Mouse (Mus musculus) neural tube, embryonic 13.5 days (tissue): Measurements from ENCODE around the gene Nrros. TPM values are rescaled to one million over a fixed set of nuclear protein-coding genes. Genes with fewer than 3 reads are reported as not detected.

Source experiments
- ATAC-seq: fragments of 200-750 bp; cut with Nextera tagmentation; 2 replicates; pipeline ENCODE4 v1.8.0; 2017; ENCODE audit warnings: low read depth, mild to moderate bottlenecking, moderate TSS enrichment, moderate library complexity
- H3K27ac ChIP-seq: fragments of 300-500 bp; sonication (generic); replicated peaks from 2 replicates; pipeline ENCODE4 v1.5.1; 2015; ENCODE audit warnings: moderate library complexity, mild to moderate bottlenecking, inconsistent platforms
- H3K27me3 ChIP-seq: fragments of 300-500 bp; sonication (generic); 2 replicates; pipeline ENCODE4 v1.6.1; 2015; ENCODE audit warnings: mild to moderate bottlenecking, inconsistent platforms
- H3K36me3 ChIP-seq: fragments of 300-500 bp; sonication (generic); 2 replicates; pipeline ENCODE4 v1.6.1; 2015; ENCODE audit warnings: mild to moderate bottlenecking, inconsistent platforms
- H3K4me1 ChIP-seq: fragments of 300-500 bp; sonication (generic); replicated peaks from 2 replicates; pipeline ENCODE4 v1.6.1; 2015; ENCODE audit warnings: inconsistent platforms
- H3K4me2 ChIP-seq: fragments of 300-500 bp; sonication (generic); 2 replicates; pipeline ENCODE4 v1.6.1; 2015; ENCODE audit warnings: inconsistent platforms, mild to moderate bottlenecking, moderate library complexity
- H3K4me3 ChIP-seq: fragments of 300-500 bp; sonication (generic); 2 replicates; pipeline ENCODE4 v1.5.1; 2015; ENCODE audit warnings: mild to moderate bottlenecking, inconsistent platforms
- H3K9ac ChIP-seq: fragments of 300-500 bp; sonication (generic); 2 replicates; pipeline ENCODE4 v1.6.1; 2015; ENCODE audit warnings: moderate library complexity, mild to moderate bottlenecking, inconsistent platforms
- H3K9me3 ChIP-seq: fragments of 300-500 bp; sonication (generic); 2 replicates; pipeline ENCODE4 v1.6.1; 2016; ENCODE audit warnings: inconsistent platforms
- WGBS: fragments of 180-500 bp; shearing (Covaris S2); methylation state at CpG from one replicate; pipeline ENCODE4 v1.1.7; 2015; 5-methylcytosine and 5-hydroxymethylcytosine counted together
- polyA plus RNA-seq: library from polyadenylated mRNA; unstranded; fragments of >200 nt; fragmentation: Nextera tagmentation; extraction: Ambion mirVana; gene quantifications from 2 replicates; pipeline ENCODE4 v1.2.1, GENCODE M21; 2015

The Nrros gene
- polyA plus RNA-seq, 1 experiment from 2014 or later = 8.1 TPM

- WGBS = 91% methylated on average over 2 of the region's 2 CpGs
- Histone ChIP-seq H3K27me3 (no peaks in the 10 kb centered on the region), H3K4me1 (peaks cover 21% of the 10 kb centered on the region), H3K4me3 (no peak overlapping the region), H3K9me3 (no peaks in the 10 kb centered on the region), H3K27ac (no peak overlapping the region), H3K4me2 (no peak overlapping the region), H3K9ac (no peak overlapping the region), H3K36me3 (no peaks in the 10 kb centered on the region)
- ATAC-seq = no peak
Measured at GRCm38 (mm10) chr16:32157369-32157768, 8.0 kb downstream of the Nrros start.

GRCm38 (mm10) chr16:32156719-32157118 lies 8.7 kb downstream of the Nrros start:
- Histone ChIP-seq H3K9ac (no peak overlapping the region), H3K4me1 (peaks cover 21% of the 10 kb centered on the region), H3K4me3 (no peak overlapping the region), H3K27me3 (no peaks in the 10 kb centered on the region), H3K4me2 (no peak overlapping the region), H3K27ac (no peak overlapping the region), H3K36me3 (no peaks in the 10 kb centered on the region), H3K9me3 (no peaks in the 10 kb centered on the region)
- 49% methylated on average over 3 of the region's 3 CpGs for WGBS
- no peak for ATAC-seq

- Histone ChIP-seq H3K9me3 (no peaks in the 10 kb centered on the region), H3K4me3 (no peak overlapping the region), H3K27me3 (no peaks in the 10 kb centered on the region), H3K9ac (peak overlapping the region; percentile 46), H3K4me1 (peaks cover 21% of the 10 kb centered on the region), H3K36me3 (no peaks in the 10 kb centered on the region), H3K4me2 (no peak overlapping the region), H3K27ac (peak overlapping the region; percentile 46)
- peak; percentile 43; the same call in 1 of the 2 replicates for ATAC-seq
- WGBS = 58% methylated on average over 13 of the region's 13 CpGs
Measured at GRCm38 (mm10) chr16:32154437-32154836, 11.0 kb downstream of the Nrros start.

DNA sequence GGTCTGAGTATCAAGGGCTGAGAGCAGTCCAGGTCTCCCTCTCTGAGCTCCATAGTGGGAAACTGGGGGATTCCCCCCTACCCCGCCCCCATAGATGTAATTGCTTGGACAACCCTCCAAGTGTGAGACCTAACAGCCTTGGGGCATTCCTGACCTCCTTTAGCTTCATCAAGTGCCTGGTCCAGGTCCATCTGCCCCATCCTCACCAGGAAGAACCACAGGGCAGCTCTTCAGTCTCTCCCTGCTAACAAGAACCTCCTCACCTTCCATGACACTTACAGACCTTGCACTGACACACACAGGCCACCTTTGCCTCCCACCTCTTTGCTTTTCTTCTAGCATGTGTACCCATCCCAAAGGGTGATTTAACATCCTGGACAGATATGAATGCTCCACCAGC lies 11.4 kb downstream of the Nrros start:
- H3K27ac ChIP-seq = peak overlapping the region; percentile 46; the same call in 1 of the 2 replicates
- no peak overlapping the region for H3K4me2 ChIP-seq

DNA sequence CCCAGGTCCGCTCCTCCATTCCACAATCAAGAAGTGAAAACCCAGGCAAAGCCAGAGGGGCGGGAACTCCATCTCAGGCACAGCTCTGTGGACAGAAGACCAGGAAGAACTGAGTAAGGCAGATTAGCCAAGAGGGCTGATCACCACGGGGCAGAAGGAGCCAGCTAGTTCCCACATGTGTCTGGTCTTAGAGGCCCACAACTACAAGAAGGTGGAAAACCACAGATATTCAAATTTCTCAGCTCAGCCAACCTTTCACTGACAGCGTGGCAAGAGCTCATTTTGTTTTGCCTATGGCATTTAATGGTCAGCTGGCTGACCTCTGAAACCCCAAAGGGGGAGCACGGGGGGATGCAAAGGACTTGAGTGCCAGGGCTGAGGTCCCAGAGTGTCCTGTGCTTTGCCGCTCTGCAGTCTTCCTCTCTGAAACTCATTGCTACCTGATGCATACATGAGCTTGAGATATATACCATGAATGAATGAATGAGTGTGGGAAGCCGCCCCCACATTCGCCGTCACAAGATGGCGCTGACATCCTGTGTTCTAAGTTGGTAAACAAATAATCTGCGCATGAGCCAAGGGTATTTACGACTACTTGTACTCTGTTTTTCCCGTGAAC lies 17.7 kb downstream of the Nrros start:
- Histone ChIP-seq H3K4me1 (no peaks in the 10 kb centered on the region), H3K4me2 (peak overlapping the region; percentile 39), H3K27ac (no peak overlapping the region), H3K4me3 (no peak overlapping the region), H3K9me3 (peaks cover 5% of the 10 kb centered on the region; the same call in 1 of the 2 replicates), H3K36me3 (peaks cover 17% of the 10 kb centered on the region), H3K27me3 (no peaks in the 10 kb centered on the region), H3K9ac (no peak overlapping the region)
- 62% methylated on average over 12 of the region's 13 CpGs for WGBS
- ATAC-seq = peak; percentile 75

More for the DNA sequence above, 11.4 kb downstream of the Nrros start:
- 75% methylated on average over 1 of the region's 1 CpGs for WGBS
- no peaks in the 10 kb centered on the region for H3K36me3 ChIP-seq
- no peak overlapping the region for H3K4me3 ChIP-seq
- peaks cover 21% of the 10 kb centered on the region for H3K4me1 ChIP-seq
- H3K9ac ChIP-seq = peak overlapping the region; percentile 46
- no peaks in the 10 kb centered on the region for H3K27me3 ChIP-seq
- no peak for ATAC-seq
- no peaks in the 10 kb centered on the region for H3K9me3 ChIP-seq

- no peak for ATAC-seq
- peaks cover 17% of the 10 kb centered on the region for H3K36me3 ChIP-seq
- 89% methylated on average over 17 of the region's 17 CpGs for WGBS
Measured at GRCm38 (mm10) chr16:32144592-32144991, 20.8 kb downstream of the Nrros start.

GRCm38 (mm10) chr16:32143766-32144165 lies 21.6 kb downstream of the Nrros start:
- no peak overlapping the region for H3K9ac ChIP-seq
- no peaks in the 10 kb centered on the region for H3K4me1 ChIP-seq
- H3K36me3 ChIP-seq = peaks cover 17% of the 10 kb centered on the region
- 96% methylated on average over 15 of the region's 15 CpGs for WGBS
- H3K27me3 ChIP-seq = no peaks in the 10 kb centered on the region
- H3K4me2 ChIP-seq = no peak overlapping the region
- H3K27ac ChIP-seq = no peak overlapping the region
- no peak overlapping the region for H3K4me3 ChIP-seq
- ATAC-seq = no peak
- peaks cover 6% of the 10 kb centered on the region; the same call in 1 of the 2 replicates for H3K9me3 ChIP-seq

More at GRCm38 (mm10) chr16:32144592-32144991, 20.8 kb downstream of the Nrros start:
- H3K9me3 ChIP-seq = peaks cover 6% of the 10 kb centered on the region; the same call in 1 of the 2 replicates
- H3K27ac ChIP-seq = no peak overlapping the region
- no peak overlapping the region for H3K9ac ChIP-seq
- H3K4me2 ChIP-seq = no peak overlapping the region
- H3K27me3 ChIP-seq = no peaks in the 10 kb centered on the region
- no peaks in the 10 kb centered on the region for H3K4me1 ChIP-seq
- H3K4me3 ChIP-seq = no peak overlapping the region

DNA sequence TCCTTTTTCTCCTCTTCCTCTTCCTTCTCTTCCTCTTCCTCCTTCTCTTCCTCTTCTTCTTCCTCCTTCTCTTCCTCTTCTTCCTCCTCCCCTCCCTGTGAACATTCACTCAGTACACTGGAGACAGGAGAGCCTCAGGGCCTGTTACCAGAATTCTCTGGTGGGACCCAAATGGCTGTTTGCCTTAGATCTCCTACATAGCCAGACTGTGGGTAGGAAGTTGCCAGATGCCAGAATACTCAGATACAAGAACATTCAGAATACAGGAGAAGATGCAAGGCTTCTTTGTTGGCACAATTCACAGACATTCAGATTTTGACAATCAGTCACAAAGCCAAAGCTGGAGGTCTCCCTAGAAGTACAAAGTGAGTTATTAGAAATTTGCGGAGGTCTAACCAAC lies 26.4 kb downstream of the Nrros start:
- peaks cover 6% of the 10 kb centered on the region; the same call in 1 of the 2 replicates for H3K9me3 ChIP-seq
- WGBS = 97% methylated on average over 1 of the region's 1 CpGs
- H3K27ac ChIP-seq = no peak overlapping the region
- no peak overlapping the region for H3K4me3 ChIP-seq
- no peaks in the 10 kb centered on the region for H3K4me1 ChIP-seq
- ATAC-seq = no peak
- H3K4me2 ChIP-seq = no peak overlapping the region
- no peaks in the 10 kb centered on the region for H3K27me3 ChIP-seq
- H3K9ac ChIP-seq = no peak overlapping the region
- peaks cover 8% of the 10 kb centered on the region for H3K36me3 ChIP-seq

GRCm38 (mm10) chr16:32135842-32136357 lies 29.5 kb downstream of the Nrros start:
- Histone ChIP-seq H3K4me3 (no peak overlapping the region), H3K27ac (no peak overlapping the region), H3K36me3 (no peaks in the 10 kb centered on the region), H3K9me3 (no peaks in the 10 kb centered on the region), H3K27me3 (no peaks in the 10 kb centered on the region), H3K9ac (no peak overlapping the region), H3K4me1 (no peaks in the 10 kb centered on the region), H3K4me2 (no peak overlapping the region)
- no peak for ATAC-seq
- 83% methylated on average over 7 of the region's 7 CpGs for WGBS

DNA sequence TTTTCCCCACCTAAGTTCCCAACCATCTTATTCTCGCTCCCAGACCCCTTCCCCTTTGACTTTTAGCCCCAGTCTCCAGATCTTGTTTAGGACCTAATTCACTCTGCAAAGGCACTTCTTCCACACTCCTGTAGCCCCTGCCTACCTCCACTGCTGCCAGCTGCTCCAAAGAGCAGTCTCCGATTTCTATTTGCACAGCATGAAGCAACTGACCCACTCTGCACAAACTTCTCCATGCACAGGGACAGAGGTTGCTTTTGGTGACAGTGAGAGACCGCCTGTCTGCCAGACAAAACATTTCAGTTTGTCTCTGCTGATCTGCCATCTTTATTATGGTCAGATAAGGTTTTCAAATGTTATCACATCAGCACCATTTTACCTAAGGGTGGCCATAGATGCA lies 32.2 kb downstream of the Nrros start:
- Histone ChIP-seq H3K4me1 (no peaks in the 10 kb centered on the region), H3K27ac (no peak overlapping the region), H3K27me3 (no peaks in the 10 kb centered on the region), H3K36me3 (no peaks in the 10 kb centered on the region), H3K9me3 (no peaks in the 10 kb centered on the region), H3K4me2 (no peak overlapping the region), H3K4me3 (no peak overlapping the region), H3K9ac (no peak overlapping the region)
- no peak for ATAC-seq
- WGBS = 91% methylated on average over 3 of the region's 3 CpGs

DNA sequence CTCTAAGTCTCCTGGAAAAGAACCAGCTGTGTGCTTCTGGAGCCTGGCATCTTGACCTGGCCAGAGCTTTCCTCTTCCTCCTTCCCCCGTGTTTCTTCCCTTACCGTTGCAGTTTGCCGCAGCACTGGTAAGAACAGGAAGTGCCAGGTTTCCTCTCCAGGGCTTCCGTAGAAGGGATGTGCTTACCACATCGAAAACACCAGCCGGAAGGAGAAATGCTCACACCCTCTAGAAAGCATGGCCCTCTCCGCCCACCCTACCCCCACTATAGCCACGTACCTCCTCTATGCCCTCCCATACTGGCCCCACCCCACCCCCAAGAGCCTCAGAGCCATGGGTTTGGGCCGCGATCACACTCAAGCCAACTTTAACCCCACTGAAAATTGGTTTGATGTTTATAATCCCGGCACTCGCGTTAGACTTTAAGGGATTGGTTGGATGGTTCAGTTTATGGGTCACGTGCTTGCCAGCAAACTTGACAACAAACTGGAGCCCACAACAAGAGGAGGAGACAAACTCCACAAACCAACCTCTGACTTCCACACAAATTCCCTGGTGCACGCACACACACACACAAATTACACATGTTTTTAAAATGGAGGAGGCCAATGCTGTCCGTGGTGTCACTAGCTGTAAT lies 35.1 kb downstream of the Nrros start:
- H3K9me3 ChIP-seq = no peaks in the 10 kb centered on the region
- 74% methylated on average over 16 of the region's 16 CpGs for WGBS
- H3K4me3 ChIP-seq = no peak overlapping the region
- ATAC-seq = no peak
- H3K4me1 ChIP-seq = no peaks in the 10 kb centered on the region
- H3K36me3 ChIP-seq = no peaks in the 10 kb centered on the region
- no peak overlapping the region for H3K4me2 ChIP-seq
- no peak overlapping the region for H3K9ac ChIP-seq
- H3K27ac ChIP-seq = no peak overlapping the region
- no peaks in the 10 kb centered on the region for H3K27me3 ChIP-seq

GRCm38 (mm10) chr16:32129449-32130189 lies 35.8 kb downstream of the Nrros start:
- 82% methylated on average over 20 of the region's 20 CpGs for WGBS
- Histone ChIP-seq H3K9ac (no peak overlapping the region), H3K4me3 (no peak overlapping the region), H3K4me1 (no peaks in the 10 kb centered on the region), H3K9me3 (no peaks in the 10 kb centered on the region), H3K27me3 (no peaks in the 10 kb centered on the region), H3K4me2 (no peak overlapping the region), H3K27ac (no peak overlapping the region), H3K36me3 (no peaks in the 10 kb centered on the region)
- ATAC-seq = no peak
